ENCODE assay signal across 12 mouse cellular contexts in genomic region chr4:91349579-91349978, GRCm38 (mm10).
"Had no signal": no experiment of that assay in that cellular context is flagged by ENCODE, and none has a peak within 500 bp of the region (broad histone marks: within the 10 kb centered on the region; RNA-seq: fewer than 3 reads in every experiment).

No protein-coding gene starts in this region.

- ATAC-seq: midbrain, embryonic 13.5 days; midbrain, embryonic 15.5 days had no signal

- DNase-seq: lung, adult 18-20 months; lung, embryonic 14.5 days; lung, postnatal 10 days; lung, postnatal 4 days; retina, postnatal 1 day; right cerebral cortex, adult 18-20 months; right cerebral cortex, postnatal 25 days; thymus, adult 18-20 months; thymus, postnatal 14 days; thymus, postnatal 36 days had no signal
